ENCODE assay signal across 8 mouse cellular contexts in the genomic region with DNA sequence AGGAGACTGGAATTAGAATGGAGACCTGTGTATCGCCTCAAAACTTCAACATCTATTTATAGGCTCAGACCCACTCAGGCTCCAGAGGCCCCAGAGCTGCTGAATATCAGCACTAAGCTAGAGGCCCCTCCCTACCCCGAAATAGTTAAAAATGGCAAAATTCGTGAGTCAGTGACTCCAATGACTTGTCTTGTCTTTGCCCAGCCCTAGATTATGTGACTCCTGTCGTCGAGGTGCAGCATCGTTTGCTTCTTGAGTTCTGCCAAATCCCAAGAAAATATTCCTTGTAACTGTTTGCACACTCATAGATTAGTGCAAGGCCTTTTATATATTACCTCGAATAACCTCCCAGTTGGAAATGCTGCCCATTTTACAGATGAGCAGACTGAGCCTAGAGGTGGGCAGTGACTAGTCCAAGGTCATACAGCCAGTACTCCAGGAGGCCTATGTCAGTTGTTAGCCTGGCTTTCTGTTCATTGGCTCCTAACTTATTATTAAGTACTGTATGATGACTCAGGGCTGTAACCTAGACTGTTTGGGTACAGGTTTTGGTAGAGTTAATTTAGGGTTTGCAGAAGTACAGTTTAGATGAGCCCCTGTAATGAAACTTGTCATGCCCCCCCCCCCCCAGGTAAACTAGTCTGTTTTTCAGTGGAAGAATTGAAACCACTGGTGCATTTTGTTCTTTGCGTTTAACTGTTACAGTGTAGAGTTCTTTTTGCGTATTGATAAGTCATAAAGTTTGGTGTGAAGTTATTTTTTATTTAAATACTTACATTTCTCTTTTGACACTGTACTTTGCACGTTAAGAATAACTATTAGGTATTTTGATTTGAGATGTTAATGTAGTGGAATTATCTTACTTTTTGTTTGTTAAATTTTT. TPM values are rescaled to one million over a fixed set of nuclear protein-coding genes. Genes with fewer than 3 reads are reported as not detected.
DNase-seq lines count a peak whose midpoint lies in the region; ATAC-seq and TF ChIP-seq lines count a peak whose summit lies in the region.

No protein-coding gene starts in this region.

- peak overlapping the region; percentile 99 for H3K9ac ChIP-seq in kidney, embryonic 16.5 days (replicated peaks; ENCODE audit: low read length)

- WGBS in kidney, embryonic 16.5 days, result 16% methylated on average over 10 of the region's 10 CpGs
- 19% methylated on average over 10 of the region's 10 CpGs for WGBS in bone marrow, adult 2 months
- 32% methylated on average over 10 of the region's 10 CpGs for WGBS in hindbrain, embryonic 10.5 days
- 35% methylated on average over 10 of the region's 10 CpGs for WGBS in midbrain, embryonic 10.5 days

- H3K27me3 ChIP-seq in kidney, embryonic 16.5 days (ENCODE audit: insufficient read depth, low read length), result no peaks in the 10 kb centered on the region
- no peaks in the 10 kb centered on the region for H3K27me3 ChIP-seq in hindbrain, embryonic 10.5 days (ENCODE audit: insufficient read depth, poor library complexity, severe bottlenecking)
- H3K27me3 ChIP-seq in midbrain, embryonic 10.5 days (ENCODE audit: low read depth, poor library complexity, severe bottlenecking), result no peaks in the 10 kb centered on the region

- H3K4me3 ChIP-seq in kidney, embryonic 16.5 days (ENCODE audit: low read length), result peak overlapping the region; percentile 100
- H3K4me3 ChIP-seq in bone marrow, adult 2 months (replicated peaks; ENCODE audit: control insufficient read depth, low read depth, low read length), result peak overlapping the region; percentile 97
- H3K4me3 ChIP-seq in hindbrain, embryonic 10.5 days, result peak overlapping the region; percentile 97
- peak overlapping the region; percentile 99 for H3K4me3 ChIP-seq in midbrain, embryonic 10.5 days

- peak overlapping the region; percentile 99 for H3K27ac ChIP-seq in kidney, embryonic 16.5 days (ENCODE audit: low read length)
- peak overlapping the region; percentile 100 for H3K27ac ChIP-seq in bone marrow, adult 2 months (ENCODE audit: control insufficient read depth, insufficient read depth, low read depth, low read length, poor library complexity)
- H3K27ac ChIP-seq in hindbrain, embryonic 10.5 days, result peak overlapping the region; percentile 99
- peak overlapping the region; percentile 99 for H3K27ac ChIP-seq in midbrain, embryonic 10.5 days (replicated peaks)

- H3K9me3 ChIP-seq in kidney, embryonic 16.5 days (ENCODE audit: low read length), result no peaks in the 10 kb centered on the region
- H3K9me3 ChIP-seq in hindbrain, embryonic 10.5 days, result no peaks in the 10 kb centered on the region
- no peaks in the 10 kb centered on the region for H3K9me3 ChIP-seq in midbrain, embryonic 10.5 days (replicated peaks)

- no peaks in the 10 kb centered on the region for H3K36me3 ChIP-seq in kidney, embryonic 16.5 days (ENCODE audit: insufficient read depth, low read length)
- no peaks in the 10 kb centered on the region for H3K36me3 ChIP-seq in hindbrain, embryonic 10.5 days
- H3K36me3 ChIP-seq in midbrain, embryonic 10.5 days, result no peaks in the 10 kb centered on the region

- TF ChIP-seq POLR2A in bone marrow, adult 2 months (IDR thresholded peaks at IDR 0.05; ENCODE audit: borderline replicate concordance, control insufficient read depth, low read depth, low read length), result no peak

- peak overlapping the region; percentile 90 for H3K4me2 ChIP-seq in kidney, embryonic 16.5 days (replicated peaks; ENCODE audit: low read depth, low read length)

- no peak for DNase-seq in kidney, adult 11 months
- DNase-seq in hindbrain, embryonic 10.5 days (ENCODE audit: low spot score), result no peak
- no peak for DNase-seq in midbrain, embryonic 10.5 days (ENCODE audit: low spot score)
- DNase-seq in urinary bladder, postnatal 4 days (ENCODE audit: low spot score in 2 of 2), result no peak
- no peak for DNase-seq in thymus, postnatal 4 days
- DNase-seq in left cerebral cortex, adult 18-20 months (ENCODE audit: low spot score in 2 of 2), result no peak

- no peak for TF ChIP-seq CTCF in bone marrow, adult 2 months (IDR thresholded peaks at IDR 0.05; ENCODE audit: control insufficient read depth, insufficient read depth, low read length)

- no peak for ATAC-seq in kidney, embryonic 16.5 days (ENCODE audit: low FRiP score, low TSS enrichment)

- H3K4me1 ChIP-seq in kidney, embryonic 16.5 days (ENCODE audit: insufficient read depth, low read length), result peaks cover 47% of the 10 kb centered on the region
- peaks cover 3% of the 10 kb centered on the region; the same call in 1 of the 2 replicates for H3K4me1 ChIP-seq in bone marrow, adult 2 months (ENCODE audit: control insufficient read depth, insufficient read depth, low read length)
- H3K4me1 ChIP-seq in hindbrain, embryonic 10.5 days (replicated peaks), result peaks cover 52% of the 10 kb centered on the region
- H3K4me1 ChIP-seq in midbrain, embryonic 10.5 days, result peaks cover 55% of the 10 kb centered on the region

RNA-seq across cellular contexts. Expression of a gene that starts 1.5 kb away (rescaled TPM):
- polyA plus RNA-seq in kidney, embryonic 16.5 days (2015; fragmentation: Nextera tagmentation; extraction: Ambion mirVana), result 8.3 and 10.3 TPM in 2 replicates
- 15.7 and 21.2 TPM in 2 replicates for polyA plus RNA-seq in bone marrow, adult 2 months (2011; ENCODE audit: insufficient read depth, insufficient read length, low replicate concordance, missing spikeins)
- polyA plus RNA-seq in hindbrain, embryonic 10.5 days (2016; fragmentation: Nextera tagmentation; extraction: Ambion mirVana), result 7.8 and 9.5 TPM in 2 replicates
- 9.6 and 10.1 TPM in 2 replicates for polyA plus RNA-seq in midbrain, embryonic 10.5 days (2016; fragmentation: Nextera tagmentation; extraction: Ambion mirVana)
- 10 to 100 TPM; 94.8 to 96.3 TPM for total RNA-seq in left cerebral cortex, adult 18-20 months (2021)

RNA-seq across cellular contexts. Expression of a gene that starts 44.7 kb away (rescaled TPM):
- polyA plus RNA-seq in kidney, embryonic 16.5 days (2015; fragmentation: Nextera tagmentation; extraction: Ambion mirVana), result 59.3 and 63.2 TPM in 2 replicates
- 11.4 and 11.6 TPM in 2 replicates for polyA plus RNA-seq in bone marrow, adult 2 months (2011; ENCODE audit: insufficient read depth, insufficient read length, low replicate concordance, missing spikeins)
- polyA plus RNA-seq in hindbrain, embryonic 10.5 days (2016; fragmentation: Nextera tagmentation; extraction: Ambion mirVana), result 58.8 and 60.5 TPM in 2 replicates
- 63.4 and 64.3 TPM in 2 replicates for polyA plus RNA-seq in midbrain, embryonic 10.5 days (2016; fragmentation: Nextera tagmentation; extraction: Ambion mirVana)
- total RNA-seq in left cerebral cortex, adult 18-20 months (2021), result 10 to 100 TPM; 32.9 to 35.5 TPM
